Mouse (Mus musculus) limb, embryonic 13.5 days (tissue): ENCODE results near the gene Usp16. TPM values are rescaled to one million over a fixed set of nuclear protein-coding genes. Genes with fewer than 3 reads are reported as not detected.
"Not testable (repeated sequence)": the region's sequence is repeated elsewhere in the genome, so short reads cannot be mapped to it uniquely, and the experiment has no call there.

Source experiments
- ATAC-seq: fragments of 200-750 bp; cut with Nextera tagmentation; 2 replicates; pipeline ENCODE4 v1.8.0; 2017; ENCODE audit warnings: low read depth, moderate number of reproducible peaks, moderate TSS enrichment; ENCODE audit not compliant: low FRiP score
- H3K27ac ChIP-seq: fragments of 300-500 bp; sonication (generic); 2 replicates; pipeline ENCODE4 v1.5.1; 2015; ENCODE audit warnings: inconsistent platforms, mild to moderate bottlenecking, moderate library complexity
- H3K27me3 ChIP-seq: fragments of 300-500 bp; sonication (generic); 2 replicates; pipeline ENCODE4 v1.6.1; 2015; ENCODE audit warnings: mild to moderate bottlenecking, inconsistent platforms
- H3K36me3 ChIP-seq: fragments of 300-500 bp; sonication (generic); 2 replicates; pipeline ENCODE4 v1.6.1; 2015; ENCODE audit warnings: inconsistent platforms, mild to moderate bottlenecking, moderate library complexity
- H3K4me1 ChIP-seq: fragments of 300-500 bp; sonication (generic); 2 replicates; pipeline ENCODE4 v1.6.1; 2015; ENCODE audit warnings: inconsistent platforms
- H3K4me2 ChIP-seq: fragments of 300-500 bp; sonication (generic); replicated peaks from 2 replicates; pipeline ENCODE4 v1.6.1; 2015; ENCODE audit warnings: inconsistent platforms, mild to moderate bottlenecking, moderate library complexity
- H3K4me3 ChIP-seq: fragments of 300-500 bp; sonication (generic); 2 replicates; pipeline ENCODE4 v1.5.1; 2015; ENCODE audit warnings: moderate library complexity, mild to moderate bottlenecking, inconsistent platforms
- H3K9ac ChIP-seq: fragments of 300-500 bp; sonication (generic); 2 replicates; pipeline ENCODE4 v1.6.1; 2015; ENCODE audit warnings: mild to moderate bottlenecking, inconsistent platforms
- H3K9me3 ChIP-seq: fragments of 300-500 bp; sonication (generic); 2 replicates; pipeline ENCODE4 v1.6.1; 2016; ENCODE audit warnings: inconsistent platforms
- WGBS: fragments of 180-500 bp; shearing (Covaris S2); methylation state at CpG from one replicate; pipeline ENCODE4 v1.1.7; 2015; 5-methylcytosine and 5-hydroxymethylcytosine counted together
- polyA plus RNA-seq: library from polyadenylated mRNA; unstranded; fragments of >200 nt; fragmentation: Nextera tagmentation; extraction: Ambion mirVana; gene quantifications from 2 replicates; pipeline ENCODE4 v1.2.1, GENCODE M21; 2015

Gene Usp16
- polyA plus RNA-seq, 1 experiment from 2014 or later: 45.4 TPM

- H3K27me3 ChIP-seq, H3K4me2 ChIP-seq, H3K4me3 ChIP-seq, H3K9ac ChIP-seq, H3K27ac ChIP-seq, H3K9me3 ChIP-seq, ATAC-seq: not testable (repeated sequence)
- H3K4me1 ChIP-seq: peaks cover 15% of the 10 kb centered on the region
- WGBS: 94% methylated on average over 12 of the region's 12 CpGs
- peaks cover 68% of the 10 kb centered on the region for H3K36me3 ChIP-seq
Observed at GRCm38 (mm10) chr16:87492191-87492792, 37.8 kb downstream of the Usp16 start.

DNA sequence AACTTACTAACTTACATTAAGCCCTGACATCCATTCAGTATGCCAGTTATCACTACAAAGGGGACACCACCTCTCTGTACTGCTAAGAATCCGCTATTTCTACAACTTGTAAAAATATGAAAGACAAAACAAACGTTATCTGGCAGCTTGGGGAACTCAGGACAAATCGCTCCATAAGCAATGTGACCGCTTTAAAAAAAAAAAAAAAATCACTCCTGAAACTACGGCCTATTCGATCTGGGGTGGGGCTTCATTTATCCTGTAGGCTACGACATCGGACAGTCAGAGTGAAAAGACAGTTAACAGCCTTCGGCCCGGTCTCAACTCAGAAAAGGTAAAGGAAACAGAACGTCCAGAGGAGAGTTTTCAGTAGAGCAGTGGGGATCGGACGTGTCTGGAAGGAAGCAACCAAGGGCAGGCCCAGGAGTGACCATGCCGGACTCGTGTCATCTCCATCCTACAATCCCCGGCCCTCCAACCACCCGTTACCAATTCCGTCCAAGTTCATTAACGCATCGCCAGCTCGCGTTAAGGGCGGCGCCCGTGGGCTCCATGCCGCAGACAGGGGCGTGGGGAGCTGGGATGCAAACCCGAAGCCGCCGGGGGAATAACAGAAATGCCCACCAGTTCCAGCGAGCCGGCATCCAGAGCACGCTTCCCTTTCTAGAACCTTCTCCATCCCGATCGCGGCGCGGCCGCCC, 40.6 kb downstream of the Usp16 start:
- H3K4me3 ChIP-seq: peak overlapping the region; percentile 88
- peaks cover 15% of the 10 kb centered on the region for H3K4me1 ChIP-seq
- peak; percentile 29; the same call in 1 of the 2 replicates for ATAC-seq
- peaks cover 40% of the 10 kb centered on the region for H3K36me3 ChIP-seq
- peak overlapping the region; percentile 86 for H3K4me2 ChIP-seq
- no peaks in the 10 kb centered on the region for H3K27me3 ChIP-seq
- peak overlapping the region; percentile 80 for H3K27ac ChIP-seq
- H3K9ac ChIP-seq: peak overlapping the region; percentile 98
- under 1% methylated on average over 39 of the region's 39 CpGs for WGBS
- no peaks in the 10 kb centered on the region for H3K9me3 ChIP-seq

DNA sequence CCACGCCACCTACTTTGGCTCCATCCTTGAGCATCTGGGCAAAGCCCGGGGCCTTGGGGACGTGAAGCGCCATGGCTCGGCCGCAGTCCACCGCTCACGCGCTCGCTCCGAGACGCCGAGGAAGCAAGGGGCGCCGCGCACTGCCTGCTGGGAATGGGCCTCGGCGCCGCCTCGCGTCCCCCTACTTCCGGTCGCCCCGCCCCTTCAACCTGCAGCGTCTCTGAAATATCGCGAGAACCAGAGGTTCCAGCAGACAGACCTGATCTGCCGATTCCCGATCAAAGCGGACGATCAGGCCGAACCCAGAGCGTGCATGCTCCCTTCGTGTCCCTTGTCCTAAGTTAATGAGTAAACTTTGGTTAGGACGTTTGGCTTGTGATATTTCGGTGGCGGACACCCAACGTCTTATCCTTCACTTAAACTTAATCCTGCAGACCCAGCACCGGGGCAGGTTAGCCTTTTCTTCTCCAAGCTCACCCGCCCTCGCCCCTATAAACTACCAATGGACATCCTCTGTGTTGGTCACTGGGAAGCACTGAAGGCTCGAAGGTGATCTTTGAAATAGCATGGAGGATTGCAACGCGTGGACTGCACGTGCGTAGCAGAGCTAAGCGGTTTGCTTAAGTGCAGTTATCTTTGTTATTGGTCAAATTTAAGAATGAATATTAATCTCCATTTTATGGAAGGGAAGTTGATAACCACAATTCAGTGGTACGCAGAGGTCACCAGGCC, 41.4 kb downstream of the Usp16 start, which contains the start of gene Cct8:
Cct8 (minus strand) TSS at position 158 of the 732 bp plus-strand sequence.
- peak within 1 kb of the TSS; percentile 86 for H3K4me2 ChIP-seq
- peaks cover 15% of the 10 kb centered on the region for H3K4me1 ChIP-seq
- H3K9me3 ChIP-seq: no peaks in the 10 kb centered on the region
- WGBS: under 1% methylated on average over 48 of the region's 48 CpGs
- peak within 1 kb of the TSS; percentile 88 for H3K4me3 ChIP-seq
- H3K27ac ChIP-seq: peak within 1 kb of the TSS; percentile 80
- H3K36me3 ChIP-seq: peaks cover 32% of the 10 kb centered on the region
- H3K9ac ChIP-seq: peak within 1 kb of the TSS; percentile 98
- ATAC-seq: peak; percentile 95
- no peaks in the 10 kb centered on the region for H3K27me3 ChIP-seq

DNA sequence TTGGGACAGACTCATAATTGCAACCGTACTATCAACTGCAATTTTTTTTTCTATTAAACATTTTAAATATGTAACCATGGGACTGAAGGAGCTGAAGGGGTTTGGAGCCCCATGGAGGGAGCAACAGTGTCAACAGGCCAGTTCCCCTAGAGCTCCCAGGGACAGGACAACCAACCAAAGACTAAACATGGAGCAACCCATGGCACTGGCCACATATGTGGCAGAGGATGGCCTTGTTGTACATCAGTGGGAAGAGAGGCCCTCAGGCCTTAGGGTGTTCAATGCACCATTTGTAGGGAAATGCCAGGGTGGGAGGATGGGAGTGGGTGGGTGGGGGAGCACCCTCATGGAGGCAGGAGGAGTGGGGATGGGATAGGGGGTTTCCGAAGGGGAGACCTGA, 42.2 kb downstream of the Usp16 start:
- Histone ChIP-seq H3K4me1 (peaks cover 15% of the 10 kb centered on the region), H3K27ac (no peak overlapping the region), H3K36me3 (peaks cover 24% of the 10 kb centered on the region), H3K27me3 (no peaks in the 10 kb centered on the region), H3K9ac (peak overlapping the region; percentile 31; the same call in 1 of the 2 replicates), H3K9me3 (no peaks in the 10 kb centered on the region), H3K4me3 (peak overlapping the region; percentile 88), H3K4me2 (peak overlapping the region; percentile 65)
- 91% methylated on average over 2 of the region's 2 CpGs for WGBS
- no peak for ATAC-seq

DNA sequence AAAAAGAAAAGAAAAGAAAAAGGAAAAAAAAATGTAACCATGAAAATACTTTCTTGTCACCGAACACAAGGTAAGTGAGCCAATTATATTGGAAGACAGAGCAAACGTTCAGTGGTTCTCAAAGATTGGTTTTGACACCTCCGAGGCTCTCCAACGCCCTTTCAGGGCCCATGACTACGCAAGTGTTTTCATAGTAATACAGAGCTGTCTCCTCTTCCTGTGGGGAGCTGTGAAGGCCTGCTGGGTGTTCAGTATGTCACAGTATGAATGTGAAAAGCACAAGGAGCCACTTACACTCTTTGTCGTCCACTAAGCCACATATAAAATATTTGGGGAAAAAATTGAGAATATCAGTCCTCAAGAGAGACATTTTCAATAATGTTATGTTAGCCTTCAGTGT, 42.7 kb downstream of the Usp16 start:
- no peak overlapping the region for H3K27ac ChIP-seq
- H3K4me2 ChIP-seq: 0 out of 2 replicates have a peak overlapping the region, but pooled peaks have one; percentile 65
- no peak for ATAC-seq
- no peaks in the 10 kb centered on the region for H3K27me3 ChIP-seq
- peaks cover 15% of the 10 kb centered on the region for H3K4me1 ChIP-seq
- no peak overlapping the region for H3K9ac ChIP-seq
- peaks cover 19% of the 10 kb centered on the region for H3K36me3 ChIP-seq
- H3K9me3 ChIP-seq: no peaks in the 10 kb centered on the region
- WGBS: 93% methylated on average over 6 of the region's 6 CpGs
- no peak overlapping the region for H3K4me3 ChIP-seq

DNA sequence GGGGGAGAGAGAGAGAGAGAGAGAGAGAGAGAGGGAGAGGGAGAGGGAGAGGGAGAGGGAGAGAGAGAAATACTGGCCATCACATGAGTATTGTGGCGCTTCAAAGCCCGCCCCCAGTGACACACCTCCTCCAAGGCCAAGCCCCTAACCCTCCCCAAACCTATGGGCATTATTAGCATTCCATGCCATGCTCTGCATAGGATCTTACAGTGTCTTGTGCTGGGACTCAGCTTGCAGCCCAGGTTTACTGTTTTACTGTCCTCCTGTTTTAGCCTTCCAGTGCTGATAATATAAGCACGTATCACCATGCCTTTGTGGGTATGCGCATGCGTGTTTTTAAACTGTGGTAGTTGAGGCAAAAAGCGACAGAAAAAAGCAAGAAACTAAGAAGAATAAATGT, 45.1 kb downstream of the Usp16 start:
- ATAC-seq: no peak
- H3K4me3 ChIP-seq: no peak overlapping the region
- no peaks in the 10 kb centered on the region for H3K9me3 ChIP-seq
- H3K4me1 ChIP-seq: peaks cover 7% of the 10 kb centered on the region
- 65% methylated on average over 6 of the region's 6 CpGs for WGBS
- H3K27me3 ChIP-seq: no peaks in the 10 kb centered on the region
- H3K36me3 ChIP-seq: no peaks in the 10 kb centered on the region
- H3K27ac ChIP-seq: no peak overlapping the region
- H3K9ac ChIP-seq: no peak overlapping the region
- no peak overlapping the region for H3K4me2 ChIP-seq

DNA sequence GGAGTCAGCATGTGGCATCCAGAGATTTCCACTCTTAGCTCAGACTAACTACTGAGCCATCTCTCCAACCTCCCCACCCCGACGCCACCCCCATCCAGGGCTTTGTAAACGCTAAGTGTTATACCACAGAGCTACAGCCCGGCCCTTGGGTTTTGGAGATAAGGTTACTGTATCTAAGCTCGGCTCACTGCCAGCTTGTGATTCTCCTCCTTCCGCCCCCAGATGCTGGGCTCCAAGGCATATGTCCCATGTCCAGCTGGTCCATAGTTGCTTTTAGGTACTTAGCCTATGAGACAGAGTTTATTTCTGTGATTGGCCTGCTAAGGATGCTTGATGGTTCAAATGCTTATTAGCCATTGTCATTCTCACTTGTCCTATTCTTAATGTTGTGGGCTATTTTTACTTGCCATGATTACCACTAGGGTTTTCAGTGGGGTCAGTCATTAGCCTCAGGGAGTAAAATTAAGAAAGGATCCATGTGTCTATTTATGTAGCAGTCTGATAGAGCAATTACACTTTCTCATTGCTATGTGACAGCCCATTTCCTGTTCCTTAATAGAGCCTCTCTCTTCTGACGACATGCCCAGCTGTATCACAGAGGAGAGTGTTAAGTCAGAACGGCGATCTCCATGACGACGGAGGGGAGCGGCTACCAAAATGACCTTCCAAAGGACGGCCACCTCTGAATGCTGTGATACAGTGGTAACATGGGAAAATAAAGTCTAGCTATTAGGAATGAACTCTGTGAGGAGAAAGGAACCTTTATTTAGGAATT, 47.0 kb downstream of the Usp16 start:
- Histone ChIP-seq H3K9me3 (no peaks in the 10 kb centered on the region), H3K4me3 (no peak overlapping the region), H3K9ac (no peak overlapping the region), H3K27ac (no peak overlapping the region), H3K27me3 (no peaks in the 10 kb centered on the region), H3K4me1 (peaks cover 4% of the 10 kb centered on the region), H3K4me2 (no peak overlapping the region), H3K36me3 (no peaks in the 10 kb centered on the region)
- WGBS: 59% methylated on average over 13 of the region's 13 CpGs
- ATAC-seq: 0 out of 2 replicates have a peak, but pooled peaks have one; percentile 26

DNA sequence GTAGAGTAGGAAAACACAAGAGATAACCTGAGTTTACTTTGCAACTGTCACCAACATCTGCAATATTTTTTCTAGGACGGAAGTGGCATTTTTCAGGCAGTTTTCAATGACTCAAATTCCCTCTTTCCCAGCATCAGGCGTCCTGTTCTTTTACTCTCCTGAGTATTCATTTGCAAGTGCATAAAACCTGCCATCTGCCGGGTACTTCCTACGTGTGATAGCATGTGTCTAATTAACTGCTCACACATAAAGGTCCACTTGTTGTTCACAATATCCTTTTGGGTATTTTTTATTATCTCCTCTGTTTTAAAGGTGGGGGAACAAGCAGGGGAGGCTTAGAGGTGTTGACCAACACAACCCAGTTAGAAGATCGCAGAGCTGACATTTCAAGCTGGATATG, 57.2 kb downstream of the Usp16 start:
- H3K27me3 ChIP-seq: no peaks in the 10 kb centered on the region
- no peak overlapping the region for H3K4me2 ChIP-seq
- no peak overlapping the region for H3K4me3 ChIP-seq
- no peak overlapping the region for H3K27ac ChIP-seq
- 46% methylated on average over 5 of the region's 5 CpGs for WGBS
- H3K36me3 ChIP-seq: no peaks in the 10 kb centered on the region
- H3K9ac ChIP-seq: no peak overlapping the region
- no peaks in the 10 kb centered on the region for H3K9me3 ChIP-seq
- H3K4me1 ChIP-seq: no peaks in the 10 kb centered on the region
- no peak for ATAC-seq

- no peaks in the 10 kb centered on the region for H3K9me3 ChIP-seq
- H3K4me1 ChIP-seq: no peaks in the 10 kb centered on the region
- no peak overlapping the region for H3K4me3 ChIP-seq
- no peaks in the 10 kb centered on the region for H3K27me3 ChIP-seq
- H3K9ac ChIP-seq: no peak overlapping the region
- H3K36me3 ChIP-seq: no peaks in the 10 kb centered on the region
- H3K27ac ChIP-seq: no peak overlapping the region
- 88% methylated on average over 14 of the region's 14 CpGs for WGBS
- H3K4me2 ChIP-seq: no peak overlapping the region
- ATAC-seq: no peak
Observed at GRCm38 (mm10) chr16:87512331-87512730, 57.8 kb downstream of the Usp16 start.

DNA sequence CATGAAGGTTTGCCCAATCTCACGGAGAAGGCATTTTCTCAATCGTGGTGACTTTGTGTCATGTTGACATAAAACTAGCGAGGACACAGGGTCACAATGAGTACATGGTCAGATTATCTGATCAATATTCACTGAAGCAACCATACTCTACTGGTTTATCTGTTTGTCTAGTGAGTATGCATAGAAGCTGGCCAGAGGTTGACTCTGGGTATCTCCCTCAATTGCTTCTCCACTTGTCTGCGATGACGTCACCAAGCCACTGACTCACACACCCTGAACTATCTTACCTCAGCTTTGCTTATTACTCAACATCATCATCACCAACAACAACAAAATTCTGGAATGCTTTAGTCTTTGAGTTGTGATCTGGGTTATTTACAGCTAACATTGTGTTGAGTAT, 69.7 kb downstream of the Usp16 start:
- no peak overlapping the region for H3K4me3 ChIP-seq
- H3K9me3 ChIP-seq: no peaks in the 10 kb centered on the region
- H3K4me1 ChIP-seq: 0 out of 2 replicates have a peak, but pooled peaks cover 6% of the 10 kb centered on the region
- no peak for ATAC-seq
- H3K9ac ChIP-seq: no peak overlapping the region
- H3K27me3 ChIP-seq: no peaks in the 10 kb centered on the region
- no peaks in the 10 kb centered on the region for H3K36me3 ChIP-seq
- H3K27ac ChIP-seq: no peak overlapping the region
- no peak overlapping the region for H3K4me2 ChIP-seq
- 88% methylated on average over 5 of the region's 5 CpGs for WGBS

- H3K27me3 ChIP-seq: no peaks in the 10 kb centered on the region
- H3K36me3 ChIP-seq: no peaks in the 10 kb centered on the region
- H3K9ac ChIP-seq: no peak overlapping the region
- H3K9me3 ChIP-seq: no peaks in the 10 kb centered on the region
- H3K4me2 ChIP-seq: no peak overlapping the region
- ATAC-seq: no peak
- H3K4me3 ChIP-seq: no peak overlapping the region
- 52% methylated on average over 8 of the region's 8 CpGs for WGBS
- H3K4me1 ChIP-seq: 0 out of 2 replicates have a peak, but pooled peaks cover 9% of the 10 kb centered on the region
- no peak overlapping the region for H3K27ac ChIP-seq
Observed at GRCm38 (mm10) chr16:87527553-87528249, 73.2 kb downstream of the Usp16 start.
